Mouse (Mus musculus) intestine, embryonic 14.5 days (tissue): ENCODE measurements around the gene Atf7ip. TPM values are rescaled to one million over a fixed set of nuclear protein-coding genes. Genes with fewer than 3 reads are reported as not detected.

ENCODE experiments used
- ATAC-seq: fragments of 200-750 bp; cut with Nextera tagmentation; replicated peaks from 2 replicates; pipeline ENCODE4 v1.8.0; 2017; ENCODE audit warnings: low read depth, moderate number of reproducible peaks, moderate TSS enrichment, moderate library complexity; ENCODE audit not compliant: low FRiP score, low TSS enrichment
- DNase-seq: peaks from one replicate; pipeline ENCODE4 v3.0.0-alpha.2; 2018; ENCODE audit warnings: low spot score
- H3K27ac ChIP-seq: fragments of 300-500 bp; sonication (generic); 2 replicates; pipeline ENCODE4 v1.5.1; 2014; ENCODE audit warnings: low read depth, mild to moderate bottlenecking, control low read depth
- H3K27me3 ChIP-seq: fragments of 300-500 bp; sonication (generic); replicated peaks from 2 replicates; pipeline ENCODE4 v1.6.1; 2014; ENCODE audit warnings: low read length, control low read depth; ENCODE audit not compliant: control insufficient read depth, insufficient read depth
- H3K36me3 ChIP-seq: fragments of 300-500 bp; sonication (generic); 2 replicates; pipeline ENCODE4 v1.6.1; 2014; ENCODE audit warnings: low read length, control low read depth; ENCODE audit not compliant: control insufficient read depth, insufficient read depth
- H3K4me1 ChIP-seq: fragments of 300-500 bp; sonication (generic); replicated peaks from 2 replicates; pipeline ENCODE4 v1.6.1; 2014; ENCODE audit warnings: low read length, control low read depth, mixed read lengths; ENCODE audit not compliant: control insufficient read depth, insufficient read depth
- H3K4me2 ChIP-seq: fragments of 300-500 bp; sonication (generic); 2 replicates; pipeline ENCODE4 v1.6.1; 2014; ENCODE audit warnings: low read length
- H3K4me3 ChIP-seq: fragments of 300-500 bp; sonication (generic); 2 replicates; pipeline ENCODE4 v1.5.1; 2014; ENCODE audit warnings: low read depth, low read length, control low read depth, mixed read lengths
- H3K9ac ChIP-seq: fragments of 300-500 bp; sonication (generic); 2 replicates; pipeline ENCODE4 v1.6.1; 2014; ENCODE audit warnings: mild to moderate bottlenecking, low read length
- H3K9me3 ChIP-seq: fragments of 300-500 bp; sonication (generic); 2 replicates; pipeline ENCODE4 v1.6.1; 2016; ENCODE audit warnings: low read length, control low read depth; ENCODE audit not compliant: control insufficient read depth
- WGBS: fragments of 180-500 bp; shearing (Covaris S2); extraction: QIAGEN DNeasy Blood & Tissue Kit; methylation state at CpG from one replicate; pipeline ENCODE4 v1.1.7; 2014; 5-methylcytosine and 5-hydroxymethylcytosine counted together
- polyA plus RNA-seq: library from polyadenylated mRNA; unstranded; fragments of >200 nt; fragmentation: Nextera tagmentation; extraction: Ambion mirVana; gene quantifications from 2 replicates; pipeline ENCODE4 v1.2.1, GENCODE M21; 2014

Gene Atf7ip
- polyA plus RNA-seq, 1 experiment from 2014 or later, result 32.9 TPM

DNA sequence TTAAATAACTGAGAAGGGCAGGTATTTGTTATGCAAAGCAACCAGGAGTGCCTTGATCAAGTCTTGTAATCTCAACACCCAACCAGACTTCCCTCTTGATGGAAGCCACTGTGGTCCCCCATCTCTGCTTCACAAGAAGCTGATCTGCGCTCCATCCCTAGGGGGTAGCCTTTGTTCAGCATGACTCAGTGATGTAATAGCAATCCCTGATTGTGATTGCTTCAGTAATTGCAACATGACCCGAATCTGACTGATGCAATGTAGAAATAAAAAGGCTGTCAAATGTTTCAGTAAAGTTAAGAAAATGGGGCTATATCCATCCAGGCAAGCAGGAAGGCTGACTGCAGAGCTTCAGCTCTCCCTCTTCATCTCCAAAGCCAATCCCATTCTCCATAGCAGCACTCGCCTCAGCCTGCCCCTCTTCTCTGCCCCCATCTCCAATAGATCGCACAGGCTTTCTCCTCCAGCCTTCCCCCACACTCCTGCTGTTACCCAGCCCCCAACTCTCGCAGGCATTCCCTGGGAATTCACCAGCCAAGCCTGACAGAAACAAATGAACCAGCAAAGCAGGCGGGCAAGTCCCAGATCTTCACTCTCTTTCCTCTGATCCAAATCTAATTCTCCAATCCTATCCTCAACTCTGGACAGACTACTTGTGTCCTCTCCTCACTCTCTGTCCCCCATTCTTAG is 30.7 kb upstream of the Atf7ip start:
- DNase-seq (no peak), ATAC-seq (no peak)
- H3K9ac ChIP-seq, result no peak overlapping the region
- H3K4me2 ChIP-seq, result no peak overlapping the region
- no peak overlapping the region for H3K27ac ChIP-seq
- 40% methylated on average over 6 of the region's 6 CpGs for WGBS
- H3K4me1 ChIP-seq, result peaks cover 16% of the 10 kb centered on the region; the same call in 1 of the 2 replicates
- H3K36me3 ChIP-seq, result no peaks in the 10 kb centered on the region
- peaks cover 4% of the 10 kb centered on the region; the same call in 1 of the 2 replicates for H3K9me3 ChIP-seq
- H3K4me3 ChIP-seq, result no peak overlapping the region
- H3K27me3 ChIP-seq, result no peaks in the 10 kb centered on the region

DNA sequence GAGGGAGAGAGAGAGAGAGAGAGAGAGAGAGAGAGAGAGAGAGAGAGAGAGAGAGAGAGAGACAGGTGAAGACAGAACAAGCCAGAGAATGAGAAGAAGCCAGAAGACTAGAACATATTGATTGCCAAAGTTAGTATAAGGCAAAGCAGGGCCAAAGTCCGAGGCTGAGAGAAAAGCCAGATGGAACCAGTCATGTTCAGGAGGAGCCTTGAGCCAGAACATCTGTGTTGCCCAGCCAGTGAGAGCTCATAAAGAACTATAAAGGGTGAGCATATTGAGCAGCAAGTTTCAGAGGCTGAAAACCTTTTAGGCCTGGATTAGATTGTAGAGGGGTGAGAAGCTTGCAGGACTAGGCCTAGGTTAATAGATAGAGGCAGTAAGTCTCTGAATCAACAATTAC is 28.1 kb upstream of the Atf7ip start:
- peaks cover 5% of the 10 kb centered on the region; the same call in 1 of the 2 replicates for H3K4me1 ChIP-seq
- 31% methylated on average over 1 of the region's 1 CpGs for WGBS
- H3K4me3 ChIP-seq, result no peak overlapping the region
- DNase-seq (no peak), ATAC-seq (no peak)
- H3K36me3 ChIP-seq, result no peaks in the 10 kb centered on the region
- no peaks in the 10 kb centered on the region for H3K27me3 ChIP-seq
- H3K9me3 ChIP-seq, result peaks cover 11% of the 10 kb centered on the region; the same call in 1 of the 2 replicates
- H3K9ac ChIP-seq, result no peak overlapping the region
- no peak overlapping the region for H3K4me2 ChIP-seq
- H3K27ac ChIP-seq, result no peak overlapping the region

DNA sequence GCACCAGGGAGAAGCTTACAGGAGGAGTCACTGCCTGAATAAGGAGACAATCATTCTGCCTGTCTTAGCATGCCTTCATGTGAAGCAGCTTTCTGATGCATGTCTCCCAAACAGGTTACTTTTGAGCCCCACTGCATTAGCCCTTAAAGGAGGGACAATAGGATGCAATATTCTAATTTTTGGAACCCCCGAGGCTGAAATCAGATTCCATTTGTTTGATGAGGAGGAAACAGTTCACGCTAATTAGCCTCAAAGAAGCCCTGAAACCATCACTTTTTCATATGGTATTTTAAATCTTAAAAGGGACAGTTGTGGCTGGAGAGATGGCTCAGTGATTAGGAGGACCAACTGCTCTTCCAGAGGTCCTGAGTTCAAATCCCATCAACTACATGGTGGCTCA is 22.4 kb upstream of the Atf7ip start:
- Histone ChIP-seq H3K4me1 (no peaks in the 10 kb centered on the region), H3K36me3 (no peaks in the 10 kb centered on the region), H3K27ac (no peak overlapping the region), H3K9me3 (peaks cover 11% of the 10 kb centered on the region; the same call in 1 of the 2 replicates), H3K27me3 (no peaks in the 10 kb centered on the region), H3K4me3 (no peak overlapping the region), H3K9ac (no peak overlapping the region), H3K4me2 (no peak overlapping the region)
- DNase-seq (no peak), ATAC-seq (no peak)
- 87% methylated on average over 2 of the region's 2 CpGs for WGBS

DNA sequence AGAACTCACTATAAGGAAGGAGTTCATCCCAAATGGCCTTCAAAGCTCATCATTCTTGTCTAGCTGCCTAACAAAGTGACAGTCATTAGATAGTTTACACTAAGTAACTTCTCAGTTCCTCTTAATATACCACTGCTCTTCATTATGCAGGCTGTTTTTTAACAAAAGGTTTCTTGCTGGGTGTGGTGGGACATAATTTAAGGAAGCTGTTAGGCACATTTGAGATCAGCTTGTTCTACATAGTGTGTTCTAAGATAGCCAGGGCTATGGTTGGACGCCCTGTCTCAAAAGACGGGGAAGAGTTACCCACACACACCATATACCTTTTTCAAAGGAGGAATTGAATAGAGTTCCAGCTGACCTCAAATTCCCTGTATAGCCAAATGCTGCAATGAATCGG is 21.9 kb upstream of the Atf7ip start:
- no peak overlapping the region for H3K4me3 ChIP-seq
- no peaks in the 10 kb centered on the region for H3K4me1 ChIP-seq
- DNase-seq (no peak), ATAC-seq (no peak)
- H3K36me3 ChIP-seq, result no peaks in the 10 kb centered on the region
- no peak overlapping the region for H3K27ac ChIP-seq
- WGBS, result 90% methylated on average over 3 of the region's 3 CpGs
- H3K9ac ChIP-seq, result no peak overlapping the region
- H3K27me3 ChIP-seq, result no peaks in the 10 kb centered on the region
- H3K9me3 ChIP-seq, result peaks cover 11% of the 10 kb centered on the region; the same call in 1 of the 2 replicates
- no peak overlapping the region for H3K4me2 ChIP-seq

DNA sequence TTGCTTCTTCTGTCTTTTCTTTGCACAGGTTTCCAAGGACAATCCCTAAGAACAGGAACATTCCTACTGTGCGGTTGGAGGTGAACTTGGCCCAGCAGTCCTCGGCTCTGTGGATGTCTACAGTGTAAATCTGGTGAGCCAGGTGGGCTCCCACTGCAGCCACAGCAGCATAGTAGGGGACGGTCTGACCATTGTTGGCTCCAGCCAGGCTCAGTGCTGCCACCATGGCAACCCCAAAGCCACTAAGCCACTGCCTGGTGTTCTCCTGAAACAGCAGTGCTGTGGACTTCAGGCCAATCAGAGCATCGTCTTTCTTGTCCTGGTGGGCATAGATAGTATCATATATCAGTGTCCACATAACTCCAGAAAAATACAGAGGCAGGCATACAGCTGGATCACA is 19.8 kb upstream of the Atf7ip start:
- peaks cover 6% of the 10 kb centered on the region; the same call in 1 of the 2 replicates for H3K9me3 ChIP-seq
- H3K4me2 ChIP-seq, result no peak overlapping the region
- H3K9ac ChIP-seq, result no peak overlapping the region
- H3K4me3 ChIP-seq, result no peak overlapping the region
- DNase-seq (no peak), ATAC-seq (no peak)
- no peaks in the 10 kb centered on the region for H3K36me3 ChIP-seq
- 74% methylated on average over 4 of the region's 4 CpGs for WGBS
- no peak overlapping the region for H3K27ac ChIP-seq
- no peaks in the 10 kb centered on the region for H3K4me1 ChIP-seq
- no peaks in the 10 kb centered on the region for H3K27me3 ChIP-seq

DNA sequence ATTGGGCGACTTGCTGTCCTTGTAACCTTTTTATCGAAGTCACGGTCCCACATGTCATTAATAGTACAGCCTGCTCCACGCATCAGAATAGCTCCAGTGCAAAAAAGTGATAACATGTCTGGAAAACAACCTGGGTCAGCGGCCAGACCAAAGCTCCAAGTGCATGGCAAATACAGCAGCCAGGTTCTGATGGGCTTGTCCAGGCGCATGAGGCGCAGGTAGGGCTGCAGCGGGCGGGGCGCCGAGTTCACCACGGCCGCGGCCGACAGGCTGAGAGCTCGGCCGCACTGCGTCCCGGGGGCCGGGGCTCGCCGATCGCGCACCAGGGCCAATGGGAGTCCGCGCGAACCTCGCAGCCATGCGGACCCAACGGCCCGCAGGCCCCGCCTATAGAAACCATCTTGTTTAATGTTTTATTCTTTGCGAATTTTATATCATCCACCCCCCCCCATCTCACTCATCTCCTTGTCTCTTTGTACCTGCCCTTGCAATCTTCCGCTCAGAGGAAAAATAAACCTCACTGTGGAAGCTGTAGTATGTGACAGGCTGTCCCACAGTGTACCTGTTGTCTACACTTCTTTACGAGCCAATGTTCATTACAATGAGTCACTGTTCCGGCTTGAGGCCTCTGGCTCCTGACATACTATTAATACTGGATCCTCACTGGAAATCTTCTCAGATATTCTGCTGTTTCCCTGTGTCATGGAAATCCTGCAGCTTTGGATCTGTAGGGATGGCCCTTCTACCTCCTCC is 19.0 kb upstream of the Atf7ip start:
- peak; percentile 44; the same call in 1 of the 2 replicates for ATAC-seq
- Histone ChIP-seq H3K27me3 (no peaks in the 10 kb centered on the region), H3K4me3 (no peak overlapping the region), H3K4me2 (peak overlapping the region; percentile 31), H3K36me3 (no peaks in the 10 kb centered on the region), H3K9me3 (peaks cover 2% of the 10 kb centered on the region; the same call in 1 of the 2 replicates), H3K4me1 (0 out of 2 replicates have a peak, but pooled peaks cover 3% of the 10 kb centered on the region), H3K9ac (no peak overlapping the region), H3K27ac (no peak overlapping the region)
- 65% methylated on average over 36 of the region's 36 CpGs for WGBS
- DNase-seq, result no peak

DNA sequence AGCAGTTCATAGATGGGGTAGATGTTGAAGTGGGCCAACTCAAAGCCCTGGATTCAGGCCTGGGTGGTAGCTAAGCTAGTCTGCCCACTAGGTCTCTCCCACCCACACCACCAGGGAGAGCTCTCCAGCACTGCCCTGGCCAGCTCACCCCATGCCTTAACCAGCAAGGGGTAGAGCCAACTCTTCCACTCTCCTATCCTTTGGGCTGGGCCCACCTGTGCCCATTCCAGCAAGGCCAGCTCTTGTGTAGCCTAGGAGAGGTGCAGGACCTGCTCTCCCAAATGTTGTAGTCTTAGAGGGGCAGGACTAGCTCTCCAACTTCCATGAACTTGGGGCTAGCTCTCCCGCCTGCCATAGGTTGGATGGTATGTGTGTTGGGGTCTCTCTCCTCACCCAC is 18.4 kb upstream of the Atf7ip start:
- H3K4me2 ChIP-seq, result no peak overlapping the region
- H3K4me3 ChIP-seq, result no peak overlapping the region
- H3K9me3 ChIP-seq, result no peaks in the 10 kb centered on the region
- no peaks in the 10 kb centered on the region for H3K27me3 ChIP-seq
- ATAC-seq (no peak), DNase-seq (no peak)
- H3K9ac ChIP-seq, result no peak overlapping the region
- H3K4me1 ChIP-seq, result 0 out of 2 replicates have a peak, but pooled peaks cover 3% of the 10 kb centered on the region
- WGBS, result 100% methylated on average over 1 of the region's 1 CpGs
- H3K36me3 ChIP-seq, result no peaks in the 10 kb centered on the region
- H3K27ac ChIP-seq, result no peak overlapping the region

DNA sequence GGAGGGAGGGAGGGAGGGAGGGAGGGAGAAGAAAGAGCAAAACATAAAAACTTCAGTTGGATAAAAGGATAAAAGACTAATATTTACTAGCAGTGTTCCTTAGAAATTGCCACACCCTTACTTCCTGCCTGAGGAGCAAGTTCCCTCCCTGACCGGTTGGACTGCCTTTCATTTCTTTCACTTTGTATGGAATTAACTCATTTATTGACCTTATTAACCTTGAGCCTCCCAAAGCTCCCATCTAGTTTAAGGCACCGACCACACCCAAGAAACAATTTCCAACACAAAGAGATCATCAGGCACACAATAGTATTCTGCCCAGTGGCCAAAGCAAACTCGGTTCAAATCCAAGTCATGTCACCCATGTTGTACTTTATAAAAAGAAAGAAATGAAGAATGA is 16.1 kb upstream of the Atf7ip start:
- Histone ChIP-seq H3K4me1 (0 out of 2 replicates have a peak, but pooled peaks cover 3% of the 10 kb centered on the region), H3K36me3 (no peaks in the 10 kb centered on the region), H3K9me3 (no peaks in the 10 kb centered on the region), H3K27me3 (no peaks in the 10 kb centered on the region), H3K9ac (no peak overlapping the region), H3K4me3 (no peak overlapping the region), H3K4me2 (no peak overlapping the region), H3K27ac (no peak overlapping the region)
- peak; percentile 18; the same call in 1 of the 2 replicates for ATAC-seq
- WGBS, result 66% methylated on average over 3 of the region's 3 CpGs
- no peak for DNase-seq
